Mouse (Mus musculus): ENCODE measurements at regions not wholly inside any gene's neighbourhood (a gene's known extent, or its start where the extent isn't known, plus 50 kb on each side); places are given as distances from the start of the nearest gene placed in this dataset.

GRCm38 (mm10) chr16:31601278-31601677 lies 62.0 kb upstream of the Dlg1 start:
- no peak for DNase-seq

GRCm38 (mm10) chr16:31603185-31603584 lies 60.1 kb upstream of the Dlg1 start:
- DNase-seq = no peak

GRCm38 (mm10) chr16:31606389-31607177 lies 56.7 kb upstream of the Dlg1 start:
- DNase-seq = no peak

- no peak for DNase-seq
Observed at GRCm38 (mm10) chr16:31608964-31609363, 54.3 kb upstream of the Dlg1 start.

GRCm38 (mm10) chr16:31609394-31610172 lies 53.7 kb upstream of the Dlg1 start:
- no peak for DNase-seq

Data from thymus, postnatal 36 days (tissue).